Mouse (Mus musculus) heart, adult 2 months (tissue): ENCODE measurements around the gene Dis3l2.

Experiments used
- CTCF ChIP-seq: fragments of 200-600 bp; IDR thresholded peaks from 2 replicates; pipeline ENCODE4 v1.8.1; 2022; ENCODE audit warnings: antibody characterized with exemption, mild to moderate bottlenecking, moderate library complexity
- POLR2A ChIP-seq: fragments of 200-500 bp; IDR thresholded peaks from 2 replicates; pipeline ENCODE4 v1.6.1; 2011; ENCODE audit warnings: mild to moderate bottlenecking, low read depth, low read length, control low read depth; ENCODE audit not compliant: insufficient read depth

GRCm38 (mm10) chr1:86674385-86674784, 29.2 kb upstream of the Dis3l2 start:
- TF ChIP-seq CTCF (no peak), POLR2A (no peak)
